Mouse (Mus musculus) liver, embryonic 18 days (tissue): ENCODE results near the gene Zgpat. TPM values are rescaled to one million over a fixed set of nuclear protein-coding genes. Genes with fewer than 3 reads are reported as not detected.

ENCODE experiments used
- polyA plus RNA-seq: library from polyadenylated mRNA; depleted of rRNA; stranded (reverse); fragments of >200 nt; gene quantifications from 2 replicates; pipeline ENCODE4 v1.2.3, GENCODE M21; 2012; rRNA removed

Gene Zgpat
- 9.7 and 10.8 TPM in 2 replicates for polyA plus RNA-seq

GRCm38 (mm10) chr2:181364860-181365596 is at the start of gene Zgpat, which contains the start of gene Arfrp1:
TSS of gene Zgpat (plus strand) at chr2:181364928.
TSS of gene Arfrp1 (minus strand) at chr2:181365404.

GRCm38 (mm10) chr2:181319248-181320102 is 45.3 kb upstream of the Zgpat start, which contains the start of gene Rtel1:
TSS of gene Rtel1 (plus strand) at chr2:181319739.

GRCm38 (mm10) chr2:181379778-181380177 is 15.1 kb downstream of the Zgpat start, which contains the start of gene Lime1:
TSS of gene Lime1 (plus strand) at chr2:181380078.

Other genes with a start within 250 kb of the Zgpat start
- 0.01 and 0.02 TPM in 2 replicates for gene Kcnq2, start 229.6 kb upstream of the Zgpat start, polyA plus RNA-seq
- gene Eef1a2, start 207.9 kb upstream of the Zgpat start, polyA plus RNA-seq, result 0.01 TPM in 1 of 2 replicates, not detected in the other
- 55.6 and 57.3 TPM in 2 replicates for gene Ppdpf, start 177.7 kb upstream of the Zgpat start, polyA plus RNA-seq
- gene Ptk6, start 162.1 kb upstream of the Zgpat start, polyA plus RNA-seq, result 0.23 TPM in 2 replicates
- gene Srms, start 151.7 kb upstream of the Zgpat start, polyA plus RNA-seq, result 0.46 and 0.74 TPM in 2 replicates
- 0.08 and 0.10 TPM in 2 replicates for gene Fndc11, start 144.9 kb upstream of the Zgpat start, polyA plus RNA-seq
- gene Helz2, start 122.9 kb upstream of the Zgpat start, polyA plus RNA-seq, result 17.9 and 19.5 TPM in 2 replicates
- gene Gmeb2, start 76.9 kb upstream of the Zgpat start, polyA plus RNA-seq, result 10.0 and 10.9 TPM in 2 replicates
- gene Stmn3, start 50.4 kb upstream of the Zgpat start, polyA plus RNA-seq, result 0.02 and 0.05 TPM in 2 replicates
- 22.6 and 25.0 TPM in 2 replicates for gene Rtel1, start 45.2 kb upstream of the Zgpat start, polyA plus RNA-seq
- gene Arfrp1, start 476 bp downstream of the Zgpat start, polyA plus RNA-seq, result 18.3 and 21.0 TPM in 2 replicates
- 10.6 and 12.7 TPM in 2 replicates for gene Lime1, start 15.2 kb downstream of the Zgpat start, polyA plus RNA-seq
- 2.8 and 3.5 TPM in 2 replicates for gene Zbtb46, start 94.5 kb downstream of the Zgpat start, polyA plus RNA-seq
- not detected in 2 replicates for gene Abhd16b, start 128.3 kb downstream of the Zgpat start, polyA plus RNA-seq
- 32.5 and 33.9 TPM in 2 replicates for gene Tpd52l2, start 132.2 kb downstream of the Zgpat start, polyA plus RNA-seq
- 14.9 and 17.4 TPM in 2 replicates for gene Dnajc5, start 155.6 kb downstream of the Zgpat start, polyA plus RNA-seq
- 40.3 and 46.7 TPM in 2 replicates for gene Uckl1, start 220.0 kb downstream of the Zgpat start, polyA plus RNA-seq
- 17.8 and 22.9 TPM in 2 replicates for gene Prpf6, start 226.9 kb downstream of the Zgpat start, polyA plus RNA-seq
- gene Zfp512b, start 227.9 kb downstream of the Zgpat start, polyA plus RNA-seq, result 12.5 and 13.4 TPM in 2 replicates
- 3.4 and 3.6 TPM in 2 replicates for gene Samd10, start 234.3 kb downstream of the Zgpat start, polyA plus RNA-seq